23 mouse cellular contexts compared by ENCODE assay signal in genomic region chr1:39015529-39015928, GRCm38 (mm10).
"Had no signal": no experiment of that assay in that cellular context is flagged by ENCODE, and none has a peak within 500 bp of the region (broad histone marks: within the 10 kb centered on the region; RNA-seq: fewer than 3 reads in every experiment).

No protein-coding gene starts in this region.

- H3K36me3 ChIP-seq: forebrain, embryonic 15.5 days; heart, embryonic 12.5 days; kidney, embryonic 15.5 days; limb, embryonic 13.5 days had no signal

- H3K27me3 ChIP-seq: forebrain, embryonic 15.5 days; kidney, embryonic 15.5 days; limb, embryonic 13.5 days had no signal

- ATAC-seq: forebrain, embryonic 15.5 days; forebrain, postnatal 0 days; hindbrain, postnatal 0 days; intestine, embryonic 16.5 days had no signal

- H3K9me3 ChIP-seq: forebrain, embryonic 15.5 days; heart, embryonic 12.5 days; kidney, embryonic 15.5 days; limb, embryonic 13.5 days had no signal

- H3K4me2 ChIP-seq: forebrain, embryonic 15.5 days; heart, embryonic 12.5 days; hindbrain, embryonic 14.5 days; kidney, embryonic 15.5 days; limb, embryonic 13.5 days had no signal

- H3K27ac ChIP-seq: forebrain, embryonic 15.5 days; heart, adult 2 months; hindbrain, embryonic 14.5 days; hindbrain, postnatal 0 days; kidney, embryonic 15.5 days; kidney, postnatal 0 days; limb, embryonic 13.5 days had no signal

- H3K9ac ChIP-seq: forebrain, embryonic 15.5 days; forebrain, postnatal 0 days; heart, embryonic 12.5 days; hindbrain, embryonic 14.5 days; kidney, embryonic 15.5 days; limb, embryonic 13.5 days had no signal

- DNase-seq: forebrain, postnatal 0 days; gastrocnemius, postnatal 14 days; gastrocnemius, postnatal 36 days; heart, adult 11 months; heart, adult 2 months; heart, postnatal 14 days; heart, postnatal 36 days; kidney, adult 11 months; kidney, adult 2 months; kidney, adult 9 months; kidney, postnatal 14 days; kidney, postnatal 36 days; layer of hippocampus, adult 9-11 months; layer of hippocampus, postnatal 36 days; left cerebral cortex, postnatal 4 days had no signal

- H3K4me1 ChIP-seq: forebrain, embryonic 15.5 days; limb, embryonic 13.5 days had no signal

- H3K4me3 ChIP-seq: forebrain, embryonic 15.5 days; heart, adult 2 months; heart, embryonic 12.5 days; kidney, embryonic 15.5 days; limb, embryonic 13.5 days had no signal
